Mouse (Mus musculus): ENCODE measurements around the gene Rtp3.

DNA sequence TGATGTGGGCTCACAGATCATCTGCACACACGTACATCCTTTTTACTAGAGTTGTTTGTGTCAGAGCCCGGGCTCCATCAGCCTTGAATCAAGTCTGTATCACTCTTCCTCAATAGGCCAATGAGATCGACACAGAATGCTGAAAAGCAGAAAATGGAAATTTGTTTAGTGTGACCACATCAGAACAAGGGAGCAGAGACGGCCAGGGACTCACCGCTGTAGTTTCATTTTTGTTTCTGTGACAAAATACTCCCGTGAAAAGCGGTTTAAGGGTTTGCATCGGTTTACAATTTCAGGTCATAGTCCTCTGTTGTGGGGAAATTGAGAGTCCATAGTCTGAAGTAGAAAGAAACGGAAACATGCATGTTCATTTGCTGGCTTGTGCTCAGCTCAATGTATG is 12.9 kb upstream of the Rtp3 start:
- TF ChIP-seq EP300 (optimal IDR thresholded peaks at IDR 0.05) (no peak), CTCF (IDR thresholded peaks at IDR 0.05; ENCODE audit: low read depth) (no peak)
